Mouse (Mus musculus): ENCODE data around the gene Faap100. TPM values are rescaled to one million over a fixed set of nuclear protein-coding genes. Genes with fewer than 3 reads are reported as not detected.
"Not testable (repeated sequence)": the region's sequence is repeated elsewhere in the genome, so short reads cannot be mapped to it uniquely, and the experiment has no call there.

Faap100 gene
- polyA plus RNA-seq, 1 experiment from 2014 or later, result 36.0 TPM

GRCm38 (mm10) chr11:120347791-120348683, 30.5 kb downstream of the Faap100 start, which contains the start of gene Actg1:
Gene Actg1, minus strand, starts transcription at chr11:120348542.
- Histone ChIP-seq H3K9me3 (no peaks in the 10 kb centered on the region), H3K27ac (peak within 1 kb of the TSS; percentile 100), H3K36me3 (replicated peaks) (peaks cover 25% of the 10 kb centered on the region), H3K4me3 (peak within 1 kb of the TSS; percentile 99), H3K27me3 (ENCODE audit: poor library complexity, severe bottlenecking) (peaks cover 8% of the 10 kb centered on the region; the same call in 1 of the 2 replicates), H3K4me1 (peaks cover 52% of the 10 kb centered on the region)
- DNase-seq (ENCODE audit: extremely low spot score, low spot score), result peak; percentile 84
- 6% methylated on average over 102 of the region's 103 CpGs for WGBS

GRCm38 (mm10) chr11:120347301-120347700, 31.3 kb downstream of the Faap100 start:
- peak overlapping the region; percentile 100 for H3K27ac ChIP-seq
- H3K9me3 ChIP-seq, result no peaks in the 10 kb centered on the region
- peak overlapping the region; percentile 99 for H3K4me3 ChIP-seq
- 21% methylated on average over 10 of the region's 10 CpGs for WGBS
- no peak for DNase-seq (ENCODE audit: extremely low spot score, low spot score)
- H3K27me3 ChIP-seq (ENCODE audit: poor library complexity, severe bottlenecking), result peaks cover 8% of the 10 kb centered on the region; the same call in 1 of the 2 replicates
- peaks cover 46% of the 10 kb centered on the region for H3K4me1 ChIP-seq
- peaks cover 25% of the 10 kb centered on the region for H3K36me3 ChIP-seq (replicated peaks)

GRCm38 (mm10) chr11:120346383-120347034, 32.1 kb downstream of the Faap100 start:
- H3K9me3 ChIP-seq; H3K27me3 ChIP-seq (ENCODE audit: poor library complexity, severe bottlenecking); DNase-seq (ENCODE audit: extremely low spot score, low spot score): not testable (repeated sequence)
- H3K36me3 ChIP-seq (replicated peaks), result peaks cover 25% of the 10 kb centered on the region
- H3K4me3 ChIP-seq, result peak overlapping the region; percentile 51
- H3K4me1 ChIP-seq, result peaks cover 44% of the 10 kb centered on the region
- 0 out of 2 replicates have a peak overlapping the region, but pooled peaks have one; percentile 15 for H3K27ac ChIP-seq
- 85% methylated on average over 11 of the region's 13 CpGs for WGBS

GRCm38 (mm10) chr11:120345067-120345681, 33.4 kb downstream of the Faap100 start:
- 35% methylated on average over 1 of the region's 1 CpGs for WGBS
- Histone ChIP-seq H3K27ac (no peak overlapping the region), H3K4me1 (peaks cover 30% of the 10 kb centered on the region), H3K4me3 (peak overlapping the region; percentile 19), H3K27me3 (ENCODE audit: poor library complexity, severe bottlenecking) (no peaks in the 10 kb centered on the region), H3K36me3 (replicated peaks) (peaks cover 25% of the 10 kb centered on the region), H3K9me3 (no peaks in the 10 kb centered on the region)
- DNase-seq (ENCODE audit: extremely low spot score, low spot score), result no peak

GRCm38 (mm10) chr11:120344310-120344920, 34.1 kb downstream of the Faap100 start:
- Histone ChIP-seq H3K27ac (no peak overlapping the region), H3K4me3 (no peak overlapping the region)
- DNase-seq (ENCODE audit: extremely low spot score, low spot score), result no peak

GRCm38 (mm10) chr11:120343519-120344309, 34.9 kb downstream of the Faap100 start:
- no peaks in the 10 kb centered on the region for H3K27me3 ChIP-seq (ENCODE audit: poor library complexity, severe bottlenecking)

More at GRCm38 (mm10) chr11:120344310-120344920, 34.1 kb downstream of the Faap100 start:
- Histone ChIP-seq H3K4me1 (peaks cover 23% of the 10 kb centered on the region), H3K36me3 (replicated peaks) (peaks cover 25% of the 10 kb centered on the region), H3K27me3 (ENCODE audit: poor library complexity, severe bottlenecking) (no peaks in the 10 kb centered on the region), H3K9me3 (no peaks in the 10 kb centered on the region)
- WGBS, result 70% methylated on average over 5 of the region's 5 CpGs

GRCm38 (mm10) chr11:120342656-120343160, 35.9 kb downstream of the Faap100 start:
- DNase-seq (ENCODE audit: extremely low spot score, low spot score), result no peak
- WGBS, result 88% methylated on average over 5 of the region's 5 CpGs
- no peaks in the 10 kb centered on the region for H3K9me3 ChIP-seq
- peaks cover 13% of the 10 kb centered on the region for H3K4me1 ChIP-seq
- no peak overlapping the region for H3K4me3 ChIP-seq
- peaks cover 22% of the 10 kb centered on the region for H3K36me3 ChIP-seq (replicated peaks)
- no peak overlapping the region for H3K27ac ChIP-seq
- H3K27me3 ChIP-seq (ENCODE audit: poor library complexity, severe bottlenecking), result no peaks in the 10 kb centered on the region

More at GRCm38 (mm10) chr11:120343519-120344309, 34.9 kb downstream of the Faap100 start:
- Histone ChIP-seq H3K27ac (no peak overlapping the region), H3K9me3 (no peaks in the 10 kb centered on the region), H3K36me3 (replicated peaks) (peaks cover 25% of the 10 kb centered on the region), H3K4me1 (peaks cover 16% of the 10 kb centered on the region), H3K4me3 (no peak overlapping the region)
- peak; percentile 36 for DNase-seq (ENCODE audit: extremely low spot score, low spot score)
- 79% methylated on average over 5 of the region's 5 CpGs for WGBS

GRCm38 (mm10) chr11:120341661-120342060, 36.9 kb downstream of the Faap100 start:
- Histone ChIP-seq H3K36me3 (replicated peaks) (peaks cover 15% of the 10 kb centered on the region), H3K27ac (no peak overlapping the region), H3K9me3 (no peaks in the 10 kb centered on the region), H3K4me3 (no peak overlapping the region), H3K27me3 (ENCODE audit: poor library complexity, severe bottlenecking) (no peaks in the 10 kb centered on the region), H3K4me1 (peaks cover 8% of the 10 kb centered on the region)
- DNase-seq (ENCODE audit: extremely low spot score, low spot score), result no peak
- 92% methylated on average over 4 of the region's 4 CpGs for WGBS

- peak; percentile 12 for DNase-seq (ENCODE audit: extremely low spot score, low spot score)
- H3K4me3 ChIP-seq, result no peak overlapping the region
- WGBS, result 90% methylated on average over 10 of the region's 10 CpGs
- H3K9me3 ChIP-seq, result peaks cover 4% of the 10 kb centered on the region; the same call in 1 of the 2 replicates
- H3K27me3 ChIP-seq (ENCODE audit: poor library complexity, severe bottlenecking), result no peaks in the 10 kb centered on the region
- H3K4me1 ChIP-seq, result no peaks in the 10 kb centered on the region
- H3K27ac ChIP-seq, result no peak overlapping the region
- peaks cover 6% of the 10 kb centered on the region for H3K36me3 ChIP-seq (replicated peaks)
Measured at GRCm38 (mm10) chr11:120339978-120340513, 38.5 kb downstream of the Faap100 start.

- Histone ChIP-seq H3K27me3 (ENCODE audit: poor library complexity, severe bottlenecking) (no peaks in the 10 kb centered on the region), H3K4me3 (no peak overlapping the region), H3K4me1 (no peaks in the 10 kb centered on the region), H3K27ac (no peak overlapping the region), H3K36me3 (replicated peaks) (no peaks in the 10 kb centered on the region), H3K9me3 (peaks cover 11% of the 10 kb centered on the region; the same call in 1 of the 2 replicates)
- WGBS, result 81% methylated on average over 3 of the region's 3 CpGs
- peak; percentile 2 for DNase-seq (ENCODE audit: extremely low spot score, low spot score)
Measured at GRCm38 (mm10) chr11:120338786-120339185, 39.8 kb downstream of the Faap100 start.

GRCm38 (mm10) chr11:120337447-120337846, 41.1 kb downstream of the Faap100 start:
- Histone ChIP-seq H3K9me3 (peaks cover 17% of the 10 kb centered on the region; the same call in 1 of the 2 replicates), H3K27me3 (ENCODE audit: poor library complexity, severe bottlenecking) (no peaks in the 10 kb centered on the region), H3K4me3 (no peak overlapping the region), H3K36me3 (replicated peaks) (no peaks in the 10 kb centered on the region), H3K27ac (no peak overlapping the region), H3K4me1 (no peaks in the 10 kb centered on the region)
- DNase-seq (ENCODE audit: extremely low spot score, low spot score), result peak; percentile 12
- 52% methylated on average over 2 of the region's 2 CpGs for WGBS
